Mouse (Mus musculus) cortical plate, adult 2 months (tissue): Measurements from ENCODE around the gene 2210407C18Rik. TPM values are rescaled to one million over a fixed set of nuclear protein-coding genes. Genes with fewer than 3 reads are reported as not detected.

Source experiments
- H3K27ac ChIP-seq: fragments of 200-500 bp; 2 replicates; pipeline ENCODE4 v1.5.1; 2012; ENCODE audit warnings: low read length, control low read depth, inconsistent platforms; ENCODE audit not compliant: insufficient read depth
- H3K4me1 ChIP-seq: fragments of 200-500 bp; 2 replicates; pipeline ENCODE4 v1.6.1; 2011; ENCODE audit warnings: low read length; ENCODE audit not compliant: control insufficient read depth, insufficient read depth
- H3K4me3 ChIP-seq: fragments of 200-500 bp; 2 replicates; pipeline ENCODE4 v1.5.1; 2011; ENCODE audit warnings: mild to moderate bottlenecking, low read length, control low read depth; ENCODE audit not compliant: insufficient read depth
- CTCF ChIP-seq: fragments of 200-500 bp; IDR thresholded peaks from 2 replicates; pipeline ENCODE4 v1.5.1; 2011; ENCODE audit warnings: mild to moderate bottlenecking, control low read depth, low read length; ENCODE audit not compliant: insufficient read depth; ENCODE audit errors: extremely low read depth
- POLR2A ChIP-seq: fragments of 200-500 bp; IDR thresholded peaks from 2 replicates; pipeline ENCODE4 v1.6.1; 2011; ENCODE audit warnings: mild to moderate bottlenecking, low read length, control low read depth; ENCODE audit not compliant: insufficient read depth; ENCODE audit errors: extremely low read depth
- polyA plus RNA-seq: library from polyadenylated mRNA; depleted of rRNA; stranded (reverse); fragments of >200 nt; gene quantifications from 2 replicates; pipeline ENCODE4 v1.2.3, GENCODE M21; 2012; rRNA removed

2210407C18Rik gene
- polyA plus RNA-seq, 1 experiment: not detected

DNA sequence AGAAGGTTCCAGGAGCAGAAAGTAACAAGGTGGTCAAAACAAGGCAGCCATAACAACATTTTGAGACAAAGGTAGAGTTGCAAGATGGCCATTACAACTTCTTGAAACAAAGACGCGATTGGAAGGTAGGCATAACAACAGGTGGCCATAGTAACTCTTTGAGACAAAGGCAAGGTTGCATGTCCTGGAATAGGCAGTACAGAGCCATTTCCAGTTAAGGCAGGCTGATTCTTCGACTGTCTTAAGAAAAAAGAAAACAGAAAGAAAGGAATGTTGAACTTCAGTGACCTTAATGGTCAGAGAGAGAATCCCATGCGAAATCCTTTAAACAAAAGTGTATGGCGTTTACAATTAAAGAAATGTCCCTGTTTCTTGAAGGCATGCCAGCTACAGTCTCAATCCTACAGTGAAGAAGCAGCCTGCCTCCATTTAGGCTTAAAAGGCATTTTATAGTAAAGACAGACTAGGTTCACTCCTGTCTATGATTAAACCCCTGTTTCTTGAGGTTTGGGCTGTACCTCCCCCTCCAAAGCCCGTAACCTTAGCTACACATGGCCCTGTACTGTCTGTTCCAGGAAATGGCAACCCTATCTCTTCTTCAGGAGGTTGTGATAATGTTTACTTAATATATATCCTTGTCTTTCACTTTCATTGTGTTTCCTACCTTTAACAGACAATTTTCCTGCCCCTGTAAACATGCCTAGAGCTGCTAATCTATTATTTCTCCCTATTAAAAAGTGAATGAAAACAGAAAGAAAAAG is 12.9 kb downstream of the 2210407C18Rik start:
- Histone ChIP-seq H3K27ac (no peak overlapping the region), H3K4me3 (no peak overlapping the region), H3K4me1 (no peaks in the 10 kb centered on the region)
- TF ChIP-seq POLR2A (no peak), CTCF (no peak)

DNA sequence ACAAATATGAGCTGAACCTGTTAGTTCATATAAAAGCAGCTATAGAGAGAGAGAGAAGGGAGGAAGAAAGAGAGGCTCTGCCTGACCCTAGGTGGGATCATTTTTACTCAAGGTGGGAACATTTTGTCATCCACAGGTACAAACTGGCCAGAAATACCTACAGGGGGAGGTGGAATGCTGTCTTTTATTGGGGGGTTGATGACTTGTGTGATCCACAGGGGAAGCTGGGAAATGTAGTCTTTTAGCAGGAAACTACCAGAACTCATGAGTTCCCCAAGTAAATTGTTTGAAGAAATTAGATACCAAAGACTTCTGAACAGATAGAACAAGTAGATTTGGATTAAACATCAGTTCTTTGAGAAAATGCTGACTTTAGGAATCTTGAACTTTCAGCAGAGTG is 13.8 kb downstream of the 2210407C18Rik start:
- TF ChIP-seq CTCF (no peak), POLR2A (no peak)
- no peak overlapping the region for H3K27ac ChIP-seq
- no peak overlapping the region for H3K4me3 ChIP-seq
- H3K4me1 ChIP-seq: no peaks in the 10 kb centered on the region

DNA sequence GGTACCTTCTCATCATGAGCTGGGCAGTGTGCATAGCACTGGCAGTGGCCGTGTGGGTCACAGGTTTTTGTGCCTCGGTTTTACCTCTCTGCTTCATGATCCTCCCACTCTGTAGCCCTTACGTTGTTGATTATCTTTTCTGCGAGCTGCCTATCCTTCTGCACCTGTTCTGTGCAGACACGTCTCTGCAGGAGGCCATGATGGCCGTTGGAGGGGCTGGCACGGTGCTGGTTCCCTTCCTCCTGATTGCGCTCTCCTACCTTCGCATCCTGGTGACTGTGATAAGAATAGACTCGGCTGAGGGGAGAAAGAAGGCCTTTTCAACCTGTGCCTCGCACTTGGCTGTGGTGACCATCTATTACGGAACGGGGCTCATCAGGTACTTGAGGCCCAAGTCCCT is 18.0 kb downstream of the 2210407C18Rik start:
- TF ChIP-seq CTCF (no peak), POLR2A (no peak)
- Histone ChIP-seq H3K4me3 (no peak overlapping the region), H3K27ac (no peak overlapping the region), H3K4me1 (no peaks in the 10 kb centered on the region)

DNA sequence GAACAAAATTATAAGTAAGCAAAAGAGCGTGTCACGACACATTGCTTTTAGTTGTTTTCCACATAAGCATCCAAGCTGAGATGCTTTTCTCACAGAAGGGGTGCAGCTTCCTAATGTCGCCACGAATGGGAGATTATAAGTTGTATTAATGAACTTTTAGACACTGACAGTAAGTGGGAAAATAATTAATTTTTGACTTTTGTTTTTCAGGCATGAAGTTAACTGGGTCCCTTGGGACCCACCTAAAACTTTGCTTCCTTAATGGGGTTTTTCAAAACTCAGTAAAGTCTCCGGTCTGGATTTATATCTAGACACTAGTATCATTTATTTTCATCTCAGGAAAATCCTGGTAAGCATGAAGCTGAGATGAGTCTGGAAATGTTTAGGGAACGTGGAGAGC is 21.1 kb downstream of the 2210407C18Rik start, which contains the start of gene Olfr324:
Gene Olfr324 (plus strand): TSS at position 301 of the 400 bp plus-strand sequence.
- Histone ChIP-seq H3K4me1 (no peaks in the 10 kb centered on the region), H3K27ac (no peak within 1 kb of the TSS), H3K4me3 (no peak within 1 kb of the TSS)
- no peak for TF ChIP-seq CTCF
- TF ChIP-seq POLR2A: no peak

DNA sequence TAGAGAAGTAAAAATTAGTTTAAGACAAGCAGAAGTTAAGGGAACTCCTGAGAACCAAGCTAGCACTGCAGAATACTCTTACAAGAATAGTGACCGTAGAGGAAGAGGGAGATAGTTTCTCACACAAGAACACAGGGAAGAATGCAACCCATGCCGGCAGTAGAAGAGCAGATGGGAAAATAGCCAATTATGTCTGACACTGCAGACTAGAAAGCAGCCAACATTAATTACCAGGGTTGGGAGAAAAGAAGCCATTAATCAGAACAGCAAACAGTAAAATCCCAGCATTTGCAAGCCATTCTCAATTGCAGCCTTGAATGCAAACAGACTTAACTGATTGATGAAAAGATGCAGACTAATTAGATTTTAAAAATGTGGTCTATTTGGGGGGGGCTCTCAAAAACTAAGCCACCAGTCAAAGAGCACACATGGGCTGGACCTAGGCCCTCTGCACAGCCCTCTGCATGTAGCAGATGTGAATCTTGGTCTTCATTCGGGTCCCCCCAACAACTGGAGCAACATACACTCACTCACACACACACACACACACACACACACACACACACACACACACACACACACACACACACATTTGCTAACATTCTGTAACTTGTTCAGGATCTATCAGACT is 27.1 kb downstream of the 2210407C18Rik start:
- no peak for TF ChIP-seq POLR2A
- TF ChIP-seq CTCF: no peak
- Histone ChIP-seq H3K27ac (no peak overlapping the region), H3K4me1 (no peaks in the 10 kb centered on the region), H3K4me3 (no peak overlapping the region)

DNA sequence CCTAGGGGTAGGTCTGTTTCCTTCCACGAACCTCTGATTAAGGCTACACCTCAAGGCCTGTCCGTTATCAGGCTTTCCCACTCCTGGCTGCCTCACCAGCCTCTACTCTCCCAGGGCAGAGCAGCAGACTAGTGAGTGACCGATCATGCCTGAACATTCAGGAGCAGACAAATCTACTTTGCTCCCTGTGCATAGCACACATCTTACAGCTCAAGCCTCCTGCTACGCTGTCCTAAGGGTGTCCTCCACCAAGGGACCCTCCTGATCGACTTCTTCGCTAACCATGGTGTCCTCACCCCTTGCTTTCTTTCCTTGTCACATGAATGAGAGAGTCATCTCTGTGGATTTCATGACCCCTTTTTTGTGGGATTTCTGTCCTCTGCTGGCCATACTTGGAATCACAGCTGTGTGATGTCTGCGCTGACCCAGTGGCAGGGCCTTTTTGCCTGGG is 28.0 kb downstream of the 2210407C18Rik start:
- Histone ChIP-seq H3K27ac (no peak overlapping the region), H3K4me3 (no peak overlapping the region), H3K4me1 (no peaks in the 10 kb centered on the region)
- TF ChIP-seq POLR2A: no peak
- peak; percentile 58 for TF ChIP-seq CTCF

DNA sequence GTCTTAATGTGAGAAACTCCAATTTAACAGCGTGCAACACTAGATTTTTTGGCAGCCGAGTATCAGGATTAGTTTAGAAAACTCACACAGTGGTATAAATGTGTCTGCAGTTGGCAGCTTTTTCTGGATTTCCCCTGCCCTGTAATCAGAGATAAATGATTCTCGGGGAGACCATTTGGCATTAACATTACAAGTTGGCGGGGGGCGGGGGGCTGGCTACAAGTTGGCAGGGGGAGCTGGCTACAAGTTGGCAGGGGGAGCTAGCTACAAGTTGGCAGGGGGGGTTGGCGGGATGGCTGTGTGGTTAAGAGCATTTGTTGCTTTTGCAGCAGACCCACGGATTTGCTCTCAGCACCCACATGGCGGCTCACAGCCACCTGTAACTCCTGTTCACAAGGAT is 37.2 kb downstream of the 2210407C18Rik start:
- no peak overlapping the region for H3K4me3 ChIP-seq
- TF ChIP-seq CTCF: no peak
- no peak for TF ChIP-seq POLR2A
- no peak overlapping the region for H3K27ac ChIP-seq
- H3K4me1 ChIP-seq: no peaks in the 10 kb centered on the region

DNA sequence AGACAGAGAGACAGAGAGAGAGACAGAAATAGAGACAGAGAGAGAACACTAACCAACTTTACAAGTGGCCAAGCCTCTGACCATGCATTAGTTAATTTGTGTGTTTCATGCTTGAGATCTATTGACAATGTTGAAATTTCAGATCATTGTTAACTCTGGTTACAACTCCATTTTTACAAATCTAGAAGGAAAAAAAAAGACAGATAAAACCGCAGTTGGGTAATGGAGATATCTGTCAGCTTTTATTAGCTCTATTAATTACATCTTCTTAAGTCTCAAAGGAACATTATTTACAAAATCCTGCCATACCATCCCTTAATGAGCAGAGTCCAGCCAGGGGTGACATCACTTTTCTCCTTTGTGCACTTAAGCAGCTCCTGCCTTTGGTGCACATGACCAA is 38.4 kb downstream of the 2210407C18Rik start, which contains the start of gene Olfr325:
Gene Olfr325 (plus strand): TSS at position 301 of the 400 bp plus-strand sequence.
- Histone ChIP-seq H3K27ac (no peak within 1 kb of the TSS), H3K4me1 (no peaks in the 10 kb centered on the region), H3K4me3 (no peak within 1 kb of the TSS)
- TF ChIP-seq POLR2A (no peak), CTCF (no peak)

DNA sequence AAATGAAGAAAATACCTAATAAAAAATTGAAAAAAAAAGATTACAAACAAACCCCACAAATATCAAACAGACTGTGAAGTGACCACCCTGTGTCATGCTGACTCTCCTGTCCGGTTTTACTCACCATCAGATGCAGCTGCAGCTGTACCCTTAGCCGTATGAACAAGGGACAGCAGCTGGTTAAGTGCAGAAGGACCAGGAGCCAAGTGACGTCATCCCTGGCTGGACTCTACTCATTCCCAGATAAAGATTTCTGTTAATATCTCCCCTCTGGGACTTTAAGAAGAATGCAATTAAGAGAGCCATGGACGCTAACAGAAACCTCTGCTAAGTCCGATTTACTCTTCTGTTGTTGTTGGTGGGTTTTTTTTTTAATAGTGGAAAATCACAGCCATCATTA is 45.5 kb downstream of the 2210407C18Rik start, which contains the start of gene Olfr224:
Gene Olfr224 (minus strand): TSS at position 149 of the 400 bp plus-strand sequence.
- Histone ChIP-seq H3K27ac (no peak within 1 kb of the TSS), H3K4me1 (no peaks in the 10 kb centered on the region)
- TF ChIP-seq POLR2A (no peak), CTCF (no peak)

More for the DNA sequence above, 45.5 kb downstream of the 2210407C18Rik start, which contains the start of gene Olfr224:
- H3K4me3 ChIP-seq: no peak within 1 kb of the TSS

Other genes with a start within 250 kb of the 2210407C18Rik start
- gene Lypd8, start 237.0 kb downstream of the 2210407C18Rik start, polyA plus RNA-seq: 0.08 and 0.11 TPM in 2 replicates
- not detected in 2 replicates for gene 1810065E05Rik, start 195.0 kb downstream of the 2210407C18Rik start, polyA plus RNA-seq
- gene Gm12253, start 183.5 kb downstream of the 2210407C18Rik start, polyA plus RNA-seq: not detected in 2 replicates
- not detected in 2 replicates for gene Lypd9, start 163.2 kb downstream of the 2210407C18Rik start, polyA plus RNA-seq
- gene Olfr30, start 153.8 kb downstream of the 2210407C18Rik start, polyA plus RNA-seq: not detected in 2 replicates
- gene Olfr332, start 123.5 kb downstream of the 2210407C18Rik start, polyA plus RNA-seq: not detected in 2 replicates
- not detected in 2 replicates for gene Olfr331, start 113.5 kb downstream of the 2210407C18Rik start, polyA plus RNA-seq
- gene Olfr330, start 81.2 kb downstream of the 2210407C18Rik start, polyA plus RNA-seq: not detected in 2 replicates
- 0.08 TPM in 1 of 2 replicates, not detected in the other for gene Olfr329-ps, start 69.7 kb downstream of the 2210407C18Rik start, polyA plus RNA-seq
- 0.06 TPM in 1 of 2 replicates, not detected in the other for gene Olfr328, start 60.4 kb downstream of the 2210407C18Rik start, polyA plus RNA-seq
- not detected in 2 replicates for gene Olfr224, start 45.5 kb downstream of the 2210407C18Rik start, polyA plus RNA-seq
- gene Olfr325, start 38.3 kb downstream of the 2210407C18Rik start, polyA plus RNA-seq: not detected in 2 replicates
- not detected in 2 replicates for gene Olfr324, start 21.0 kb downstream of the 2210407C18Rik start, polyA plus RNA-seq
- gene Olfr323, start 14.4 kb upstream of the 2210407C18Rik start, polyA plus RNA-seq: not detected in 2 replicates
- 0.04 and 0.08 TPM in 2 replicates for gene Trim58, start 24.4 kb upstream of the 2210407C18Rik start, polyA plus RNA-seq
- not detected in 2 replicates for gene Olfr322, start 42.7 kb upstream of the 2210407C18Rik start, polyA plus RNA-seq
- not detected in 2 replicates for gene Olfr320, start 65.0 kb upstream of the 2210407C18Rik start, polyA plus RNA-seq
- gene Olfr319, start 83.1 kb upstream of the 2210407C18Rik start, polyA plus RNA-seq: not detected in 2 replicates
- not detected in 2 replicates for gene Olfr318, start 107.9 kb upstream of the 2210407C18Rik start, polyA plus RNA-seq
- gene Olfr317, start 123.1 kb upstream of the 2210407C18Rik start, polyA plus RNA-seq: 0.21 and 0.27 TPM in 2 replicates
- 1.6 and 2.3 TPM in 2 replicates for gene Olfr316, start 136.7 kb upstream of the 2210407C18Rik start, polyA plus RNA-seq
- not detected in 2 replicates for gene Olfr315, start 157.1 kb upstream of the 2210407C18Rik start, polyA plus RNA-seq
- not detected in 2 replicates for gene Olfr314, start 166.9 kb upstream of the 2210407C18Rik start, polyA plus RNA-seq
- gene Fam183b, start 185.9 kb upstream of the 2210407C18Rik start, polyA plus RNA-seq: 1.7 and 2.2 TPM in 2 replicates
- not detected in 2 replicates for gene Olfr313, start 198.9 kb upstream of the 2210407C18Rik start, polyA plus RNA-seq
- not detected in 2 replicates for gene Olfr312, start 213.2 kb upstream of the 2210407C18Rik start, polyA plus RNA-seq
- 0.06 TPM in 1 of 2 replicates, not detected in the other for gene Olfr311, start 223.2 kb upstream of the 2210407C18Rik start, polyA plus RNA-seq
- gene Gm12258, start 231.1 kb upstream of the 2210407C18Rik start, polyA plus RNA-seq: 18.2 and 21.5 TPM in 2 replicates